Mouse (Mus musculus) layer of hippocampus, postnatal 25 days (tissue): Measurements from ENCODE around the gene Ccs. TPM values are rescaled to one million over a fixed set of nuclear protein-coding genes. Genes with fewer than 3 reads are reported as not detected.
"Not testable (repeated sequence)": the region's sequence is repeated elsewhere in the genome, so short reads cannot be mapped to it uniquely, and the experiment has no call there.

Experiments used
- DNase-seq, 2 experiments: peaks; one replicate each; pipeline ENCODE4 v3.0.0; 2022; ENCODE audit warnings: mixed read lengths in 2 of 2, low spot score in 1 of 2; ENCODE audit errors: extremely low spot score in 1 of 2
- total RNA-seq, 2 experiments: library from RNA; stranded (reverse); gene quantifications; 2 replicates each; pipeline ENCODE4 v1.2.3; 2021

Ccs gene
- total RNA-seq, result 10 to 100 TPM; 30.6 to 37.8 TPM

- peak; percentile 78 to 91 for DNase-seq
Observed at GRCm38 (mm10) chr19:4839149-4839548, at the start of gene Ccs, which contains the start of gene Ccdc87. Ccs (minus strand) TSS chr19:4839332. Ccdc87 (plus strand) TSS chr19:4839366.

- DNase-seq, result no peak
Observed at GRCm38 (mm10) chr19:4883961-4884360, 44.8 kb upstream of the Ccs start.

GRCm38 (mm10) chr19:4879324-4879703 is 40.2 kb upstream of the Ccs start:
- DNase-seq, result no peak

GRCm38 (mm10) chr19:4878405-4879323 is 39.5 kb upstream of the Ccs start, which contains the start of gene Zdhhc24:
Zdhhc24 (plus strand) TSS chr19:4878668.
- peak; percentile 97 for DNase-seq

- DNase-seq, result no peak
Observed at GRCm38 (mm10) chr19:4877785-4878184, 38.7 kb upstream of the Ccs start, which contains the start of gene Actn3. Actn3 (minus strand) TSS chr19:4877909.

GRCm38 (mm10) chr19:4876755-4877154 is 37.6 kb upstream of the Ccs start:
- DNase-seq, result no peak

DNA sequence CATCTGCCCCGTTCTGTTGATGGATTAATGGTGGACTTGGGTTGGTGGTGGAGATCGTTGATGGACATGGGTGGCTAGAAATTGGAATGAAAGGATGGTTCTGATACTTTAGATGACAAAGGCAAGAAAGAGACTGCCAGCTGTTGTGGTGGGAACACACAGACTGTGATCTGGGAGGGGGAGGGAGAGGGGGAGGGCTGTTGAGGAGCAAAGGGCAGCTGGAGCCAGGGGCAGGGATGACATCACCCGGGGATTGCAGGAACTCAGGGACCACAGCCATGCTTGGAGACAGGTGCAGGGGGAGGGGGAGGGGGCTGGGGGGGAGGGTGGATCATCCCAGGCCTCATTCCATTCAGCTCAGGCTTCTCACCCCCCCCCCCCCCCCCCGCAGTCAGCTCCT is 37.1 kb upstream of the Ccs start:
- no peak for DNase-seq

DNA sequence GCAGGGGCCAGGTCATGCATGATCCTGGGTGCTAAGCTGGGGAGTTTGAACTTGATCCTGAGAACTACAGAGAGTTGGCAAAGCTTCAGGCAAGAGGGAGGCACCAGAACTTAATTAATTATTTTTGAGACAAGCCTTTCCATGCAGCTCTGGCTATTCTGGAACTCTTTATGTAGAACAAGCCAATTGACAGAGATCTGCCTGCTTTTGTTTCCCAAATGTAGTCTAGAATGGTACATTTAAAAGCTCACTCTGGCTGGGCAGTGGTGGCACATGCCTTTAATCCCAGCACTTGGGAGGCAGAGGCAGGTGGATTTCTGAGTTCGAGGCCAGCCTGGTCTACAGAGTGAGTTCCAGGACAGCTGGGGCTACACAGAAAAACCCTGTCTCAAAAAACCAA is 35.5 kb upstream of the Ccs start:
- not testable (repeated sequence) for DNase-seq

DNA sequence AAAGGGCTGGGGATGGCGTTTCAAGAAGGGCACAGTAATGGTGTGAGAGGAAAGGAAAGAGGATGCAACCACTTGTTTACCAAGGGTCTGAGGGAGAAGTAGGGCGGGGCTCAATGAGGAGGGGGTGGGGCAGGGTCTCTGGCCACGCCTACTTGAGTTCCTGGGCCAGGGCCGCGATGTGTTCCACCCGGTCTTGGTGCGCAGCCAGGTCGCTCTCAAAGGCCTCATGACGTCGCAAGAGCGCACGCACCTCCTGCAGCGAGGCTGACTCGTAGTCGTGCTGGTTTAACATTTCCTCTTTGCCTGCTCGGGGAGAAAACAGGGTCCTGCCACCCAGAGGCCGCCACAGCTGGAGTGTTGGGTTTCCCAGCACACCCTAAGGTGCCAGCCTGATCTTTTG is 26.0 kb upstream of the Ccs start:
- no peak for DNase-seq

- no peak for DNase-seq
Observed at GRCm38 (mm10) chr19:4863048-4863447, 23.9 kb upstream of the Ccs start.

DNA sequence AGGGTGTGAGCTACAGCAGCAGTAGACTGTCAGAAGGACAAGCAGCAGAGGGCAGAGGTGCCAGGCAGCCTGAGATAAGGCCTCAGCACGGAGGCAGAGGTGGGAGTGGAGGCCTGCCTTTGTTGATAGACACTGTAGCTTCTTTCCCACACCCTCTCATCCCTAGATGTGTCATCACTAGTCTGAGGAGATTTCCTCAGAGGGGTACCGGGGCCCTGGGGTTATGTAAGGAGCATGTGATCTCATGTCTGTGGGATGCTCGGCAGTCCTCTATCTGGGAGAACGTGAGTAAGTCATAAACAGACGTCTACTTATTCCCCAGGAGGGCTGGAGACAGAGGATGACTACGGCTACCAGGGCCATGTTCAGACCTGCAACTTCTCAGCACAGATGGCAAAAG is 19.9 kb upstream of the Ccs start:
- no peak for DNase-seq

GRCm38 (mm10) chr19:4855951-4856350 is 16.8 kb upstream of the Ccs start:
- no peak for DNase-seq

- no peak for DNase-seq
Observed at GRCm38 (mm10) chr19:4855470-4855820, 16.3 kb upstream of the Ccs start.

- peak; percentile 81 to 84 for DNase-seq
Observed at GRCm38 (mm10) chr19:4854552-4855469, 15.7 kb upstream of the Ccs start, which contains the start of gene Ctsf. Ctsf (plus strand) TSS chr19:4855130.

DNA sequence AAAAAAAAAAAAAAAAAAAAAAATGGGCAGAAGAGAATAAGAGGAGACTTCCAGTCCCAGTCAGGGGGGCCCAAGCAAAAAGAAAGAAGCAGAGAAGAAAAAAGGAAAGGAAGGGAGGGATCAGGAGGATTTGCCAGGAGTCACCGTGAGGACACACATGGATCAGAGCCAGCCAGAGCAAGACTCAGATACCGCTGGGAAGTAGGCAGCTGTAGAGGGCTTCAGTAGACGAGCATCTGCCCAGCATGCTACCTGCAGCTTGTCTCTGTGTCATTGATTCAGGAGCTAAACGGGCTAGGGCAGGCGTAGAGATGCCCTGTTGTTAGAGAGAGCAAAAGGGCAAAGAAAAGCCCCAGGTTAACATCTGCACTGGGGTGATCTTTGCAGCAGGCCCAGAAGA is 11.1 kb upstream of the Ccs start:
- no peak for DNase-seq

DNA sequence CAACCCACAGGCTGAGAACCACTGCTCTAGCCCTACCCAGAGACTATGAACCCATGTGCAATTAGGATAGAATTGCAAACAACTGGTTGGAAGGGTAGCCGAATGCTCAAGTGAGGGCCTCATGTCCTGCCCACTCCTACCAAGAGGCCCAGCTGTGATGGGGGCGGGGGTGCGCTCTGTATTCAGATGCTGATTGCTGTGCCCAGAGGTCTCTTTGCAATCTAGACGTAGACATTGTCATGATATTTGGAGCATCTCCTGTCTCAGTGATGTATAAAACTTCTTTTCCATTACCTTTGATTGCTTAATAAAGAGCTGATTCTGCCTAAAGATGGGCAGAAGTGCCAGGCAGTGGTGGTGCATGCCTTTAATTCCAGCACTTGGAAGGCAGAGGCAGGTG is 10.7 kb upstream of the Ccs start:
- no peak for DNase-seq

DNA sequence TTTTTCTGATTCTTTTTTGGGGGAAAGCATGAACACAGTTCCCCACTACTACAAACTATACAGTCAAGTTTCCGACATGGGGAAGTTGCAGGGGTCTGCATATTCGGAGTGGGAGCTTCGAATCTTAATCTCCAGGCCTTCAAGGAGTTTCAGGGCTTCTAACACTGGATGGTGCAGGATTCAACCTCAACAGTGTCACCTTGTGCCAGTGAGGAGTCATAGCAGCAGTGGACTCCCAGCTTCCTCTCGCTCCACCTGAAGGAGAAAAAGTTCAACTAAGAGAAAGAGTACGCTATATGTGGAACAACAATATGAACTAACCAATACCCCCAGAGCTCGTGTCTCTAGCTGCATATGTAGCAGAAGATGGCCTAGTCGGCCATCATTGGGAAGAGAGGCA is 8.4 kb upstream of the Ccs start:
- DNase-seq, result no peak

DNA sequence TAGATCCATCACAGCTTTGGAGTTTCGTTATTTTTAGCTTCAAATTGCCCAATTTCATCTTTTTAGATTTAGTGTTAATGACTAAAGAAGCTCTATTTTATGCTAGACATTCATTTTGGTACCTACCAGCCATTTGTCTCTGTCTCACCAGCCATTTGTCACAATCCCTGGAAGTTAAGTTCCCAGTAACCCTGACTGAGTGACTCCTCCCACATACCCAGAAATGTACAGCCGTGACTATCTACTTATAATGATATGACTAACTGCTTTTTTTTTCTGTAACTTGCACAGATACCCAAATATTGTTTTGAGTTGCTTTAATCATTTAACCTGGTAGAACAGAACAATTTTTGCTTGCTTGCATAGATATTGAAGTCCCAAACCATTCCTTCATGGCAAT is 6.7 kb upstream of the Ccs start:
- DNase-seq, result no peak

- no peak for DNase-seq
Observed at GRCm38 (mm10) chr19:4842611-4843010, 3.5 kb upstream of the Ccs start.

GRCm38 (mm10) chr19:4840848-4841247 is 1.7 kb upstream of the Ccs start:
- no peak for DNase-seq

GRCm38 (mm10) chr19:4838526-4839140 is 499 bp downstream of the Ccs start:
- DNase-seq, result no peak
